Mouse (Mus musculus): ENCODE results near the gene Mturn.

GRCm38 (mm10) chr6:54726309-54726708 lies 44.9 kb downstream of the Mturn start:
- TF ChIP-seq POLR2A (IDR thresholded peaks at IDR 0.05; ENCODE audit: borderline replicate concordance, insufficient read depth, low read length) (no peak), CTCF (IDR thresholded peaks at IDR 0.05; ENCODE audit: borderline replicate concordance, insufficient read depth, low read depth, low read length) (no peak)

All from cerebellum, adult 2 months (tissue).